Mouse (Mus musculus): ENCODE measurements at regions not wholly inside any gene's neighbourhood (a gene's known extent, or its start where the extent isn't known, plus 50 kb on each side); places are given as distances from the start of the nearest gene placed in this dataset.

DNA sequence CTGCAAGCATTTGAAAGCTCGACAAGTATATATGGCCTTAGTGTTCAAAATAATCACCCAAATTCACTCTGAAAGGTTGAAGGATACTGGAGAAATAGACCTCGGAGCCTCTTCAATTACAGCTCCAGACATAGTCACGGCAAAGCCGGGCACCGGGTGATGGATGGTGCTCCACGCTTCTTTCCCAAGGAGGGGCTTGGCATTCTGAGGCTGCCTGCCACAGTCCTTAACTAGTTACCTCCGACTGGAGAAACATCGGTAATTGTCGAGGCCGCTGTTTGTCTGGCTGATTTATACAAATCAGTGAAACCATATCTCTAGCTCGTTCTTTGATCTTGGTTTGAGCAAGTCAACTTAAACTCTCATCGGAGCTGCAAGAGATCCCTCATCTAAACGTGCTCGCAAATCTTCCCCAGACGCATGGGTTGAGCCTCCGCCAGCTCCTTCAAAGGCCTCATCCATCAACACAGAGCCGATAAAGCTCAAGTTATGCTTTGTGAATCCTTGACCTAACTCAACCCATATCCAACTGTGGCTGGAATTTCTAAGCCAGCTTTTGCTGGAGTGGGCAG is 145.4 kb upstream of the Stx16 start:
- 77% methylated on average over 17 of the region's 17 CpGs for WGBS

DNA sequence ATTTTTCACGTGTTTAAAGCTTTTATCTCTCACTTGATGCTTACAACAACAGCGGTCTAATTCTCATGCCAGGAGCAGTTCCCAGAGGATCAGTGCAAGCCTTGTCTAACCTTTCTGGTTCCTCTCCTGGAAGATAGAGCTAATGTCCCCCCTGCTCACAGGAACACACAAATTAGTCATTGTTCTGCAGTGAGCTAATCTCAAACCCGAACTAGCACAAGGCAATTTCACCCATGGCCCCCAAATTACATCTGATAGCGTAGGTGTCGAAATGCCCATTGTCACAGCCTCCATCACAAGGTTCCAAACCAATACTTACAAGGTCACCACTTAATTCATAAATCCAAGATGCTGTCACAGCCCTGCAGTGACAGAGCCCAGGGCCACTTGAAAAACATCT is 140.4 kb upstream of the Stx16 start:
- no peak overlapping the region for H3K4me3 ChIP-seq
- H3K36me3 ChIP-seq = no peaks in the 10 kb centered on the region
- no peak for DNase-seq (ENCODE audit: low spot score)
- no peaks in the 10 kb centered on the region for H3K27me3 ChIP-seq (ENCODE audit: low read depth, poor library complexity, severe bottlenecking)
- H3K27ac ChIP-seq = no peak overlapping the region
- no peaks in the 10 kb centered on the region for H3K9me3 ChIP-seq (replicated peaks)
- WGBS = 90% methylated on average over 5 of the region's 5 CpGs
- peaks cover 32% of the 10 kb centered on the region for H3K4me1 ChIP-seq

More for the DNA sequence above, 145.4 kb upstream of the Stx16 start:
- Histone ChIP-seq H3K27ac (no peak overlapping the region), H3K9me3 (replicated peaks) (no peaks in the 10 kb centered on the region), H3K27me3 (ENCODE audit: low read depth, poor library complexity, severe bottlenecking) (no peaks in the 10 kb centered on the region), H3K4me1 (no peaks in the 10 kb centered on the region), H3K4me3 (no peak overlapping the region), H3K36me3 (no peaks in the 10 kb centered on the region)
- no peak for DNase-seq (ENCODE audit: low spot score)

DNA sequence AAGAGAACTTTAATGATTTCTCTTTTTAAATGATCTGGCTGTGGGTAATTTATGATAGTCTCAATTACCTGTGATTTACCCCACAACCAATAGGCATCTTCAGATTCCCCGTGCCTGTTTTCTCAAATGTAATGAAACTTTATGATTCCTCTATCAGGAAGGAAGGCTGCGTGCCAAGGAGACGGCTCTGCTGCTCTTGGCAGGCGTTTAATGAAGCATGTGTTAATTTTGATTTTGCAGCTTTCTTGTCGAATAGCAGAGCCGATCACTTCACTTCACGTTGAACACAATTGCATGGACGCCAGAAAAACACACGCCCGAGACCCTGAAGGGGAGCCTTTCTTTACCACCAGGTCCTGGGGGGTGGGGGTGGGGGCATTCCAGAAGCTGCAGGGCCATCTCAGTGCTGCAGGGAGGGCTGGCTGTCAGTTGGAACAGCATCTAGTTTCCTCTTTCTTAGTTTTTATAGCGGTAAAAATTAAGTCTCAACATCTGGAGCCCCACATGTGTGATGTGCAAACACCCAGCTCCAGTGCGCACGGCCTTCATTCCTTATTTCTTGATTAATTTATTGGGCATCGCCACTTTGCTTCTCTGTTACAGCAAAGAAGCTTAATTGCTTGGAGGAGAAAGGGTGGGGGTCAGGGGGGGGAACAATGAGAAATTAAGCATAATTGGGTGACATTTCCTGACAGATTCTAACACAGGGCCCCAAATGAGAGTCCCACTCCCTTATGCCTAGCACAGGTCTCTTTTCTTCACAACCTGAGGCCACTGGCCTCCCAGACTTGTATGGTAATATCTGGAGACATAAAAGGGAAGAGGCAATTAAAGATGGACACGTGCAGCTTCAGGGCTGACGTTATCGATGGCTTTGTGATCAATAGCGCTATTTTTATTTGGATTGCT is 138.3 kb upstream of the Stx16 start:
- 58% methylated on average over 18 of the region's 18 CpGs for WGBS
- Histone ChIP-seq H3K27ac (peak overlapping the region; percentile 80), H3K36me3 (no peaks in the 10 kb centered on the region), H3K4me1 (peaks cover 32% of the 10 kb centered on the region), H3K9me3 (replicated peaks) (no peaks in the 10 kb centered on the region), H3K4me3 (no peak overlapping the region), H3K27me3 (ENCODE audit: low read depth, poor library complexity, severe bottlenecking) (no peaks in the 10 kb centered on the region)
- DNase-seq (ENCODE audit: low spot score) = peak; percentile 45

DNA sequence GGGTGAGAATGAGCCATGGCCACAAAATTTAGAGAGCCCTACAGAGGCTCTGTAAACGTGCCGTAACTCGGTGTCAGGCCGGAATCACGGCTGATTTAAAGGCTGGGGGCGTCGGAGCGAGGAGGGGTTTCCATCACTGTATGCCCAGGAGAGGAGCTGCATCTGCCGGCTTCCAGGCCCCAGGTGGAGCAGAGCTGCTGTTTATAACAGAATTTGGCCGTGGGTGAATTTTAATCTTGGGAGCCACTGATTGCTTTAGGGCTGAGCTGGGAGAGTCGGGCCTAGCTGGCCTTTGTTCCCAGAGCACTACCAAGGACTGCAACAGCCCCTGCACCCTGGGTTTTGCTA is 137.7 kb upstream of the Stx16 start:
- no peak overlapping the region for H3K4me3 ChIP-seq
- DNase-seq (ENCODE audit: low spot score) = no peak
- peak overlapping the region; percentile 80 for H3K27ac ChIP-seq
- peaks cover 32% of the 10 kb centered on the region for H3K4me1 ChIP-seq
- WGBS = 53% methylated on average over 11 of the region's 11 CpGs
- H3K36me3 ChIP-seq = no peaks in the 10 kb centered on the region
- H3K9me3 ChIP-seq (replicated peaks) = no peaks in the 10 kb centered on the region
- no peaks in the 10 kb centered on the region for H3K27me3 ChIP-seq (ENCODE audit: low read depth, poor library complexity, severe bottlenecking)

DNA sequence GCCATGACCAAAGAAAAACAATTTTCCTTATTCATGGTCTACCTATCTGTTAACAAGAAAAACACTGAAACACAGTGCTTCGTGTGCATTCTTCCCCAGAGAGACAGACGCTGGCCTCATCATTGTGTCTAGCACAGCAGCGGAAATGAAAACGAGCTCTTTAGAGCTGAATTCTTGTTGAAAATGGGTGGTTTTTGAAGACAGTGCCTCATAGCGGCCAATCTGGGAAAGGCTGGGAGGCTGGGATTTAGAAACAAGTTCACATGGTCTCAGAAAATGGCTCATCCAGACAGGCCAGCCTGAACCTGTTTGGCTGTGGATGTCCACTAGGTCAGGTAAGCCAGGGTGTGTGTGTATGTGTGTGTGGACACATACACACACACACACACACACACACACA is 130.7 kb upstream of the Stx16 start:
- DNase-seq (ENCODE audit: low spot score) = no peak
- Histone ChIP-seq H3K9me3 (replicated peaks) (no peaks in the 10 kb centered on the region), H3K4me3 (no peak overlapping the region), H3K36me3 (no peaks in the 10 kb centered on the region), H3K27ac (no peak overlapping the region), H3K4me1 (peaks cover 1% of the 10 kb centered on the region; the same call in 1 of the 2 replicates), H3K27me3 (ENCODE audit: low read depth, poor library complexity, severe bottlenecking) (no peaks in the 10 kb centered on the region)
- 90% methylated on average over 5 of the region's 5 CpGs for WGBS

DNA sequence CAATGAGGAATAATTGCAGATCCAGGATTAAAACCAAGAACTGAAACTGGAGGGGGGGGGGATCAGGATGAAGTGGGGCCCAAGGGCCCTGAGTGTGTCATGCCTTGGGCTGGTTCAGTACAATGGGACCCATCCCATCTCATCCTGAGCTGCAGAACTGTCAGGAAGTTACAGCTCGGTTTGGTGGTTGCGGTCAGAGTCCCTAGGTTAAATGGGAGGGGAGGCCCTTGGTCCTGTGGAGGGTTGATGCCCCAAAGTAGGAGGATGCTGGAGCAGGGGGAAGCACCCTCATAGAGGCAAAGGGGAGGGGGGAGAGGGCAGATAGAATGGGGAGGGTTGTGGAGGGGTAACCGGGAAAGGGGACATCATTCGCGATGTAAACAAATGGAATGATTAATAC is 127.5 kb upstream of the Stx16 start:
- Histone ChIP-seq H3K36me3 (no peaks in the 10 kb centered on the region), H3K4me1 (no peaks in the 10 kb centered on the region), H3K4me3 (no peak overlapping the region), H3K27ac (no peak overlapping the region), H3K9me3 (replicated peaks) (no peaks in the 10 kb centered on the region), H3K27me3 (ENCODE audit: low read depth, poor library complexity, severe bottlenecking) (no peaks in the 10 kb centered on the region)
- WGBS = 91% methylated on average over 5 of the region's 5 CpGs
- peak; percentile 25 for DNase-seq (ENCODE audit: low spot score)

DNA sequence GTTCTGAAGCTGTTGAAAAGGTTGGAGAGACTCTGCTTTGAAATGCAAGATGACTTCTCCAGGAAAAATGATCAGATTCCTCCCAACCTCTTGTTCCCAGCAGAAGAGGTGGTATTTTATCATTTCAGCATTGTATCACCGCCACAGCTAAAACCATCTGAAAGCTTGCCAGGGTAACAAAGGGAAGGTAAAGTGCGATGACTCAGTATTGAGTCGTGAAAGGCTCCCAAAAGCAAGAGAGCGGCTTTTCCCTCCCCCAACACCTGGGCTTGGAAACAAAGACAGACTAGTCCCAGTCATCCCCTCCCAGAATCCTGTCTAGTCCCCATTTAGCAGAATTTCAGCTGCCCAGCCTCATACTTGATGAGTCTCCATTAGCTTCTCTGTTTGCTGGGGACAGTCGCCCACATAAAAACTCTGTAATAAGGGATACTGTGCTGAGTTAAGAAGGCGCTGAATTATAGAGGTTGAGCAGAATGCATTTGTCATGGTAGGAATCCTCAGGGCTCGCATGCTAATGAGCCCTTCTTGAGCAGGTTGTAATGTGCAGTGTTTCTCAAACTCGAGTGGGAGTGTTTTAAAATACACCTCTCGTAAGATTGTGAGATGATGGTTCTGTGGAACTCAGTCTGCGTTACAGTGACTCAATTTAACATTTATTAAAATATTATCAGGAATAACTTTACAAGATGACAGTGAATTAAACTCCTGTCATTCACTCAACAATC is 125.8 kb upstream of the Stx16 start:
- peak overlapping the region; percentile 42; the same call in 1 of the 2 replicates for H3K27ac ChIP-seq
- H3K36me3 ChIP-seq = no peaks in the 10 kb centered on the region
- DNase-seq (ENCODE audit: low spot score) = peak; percentile 26
- H3K4me3 ChIP-seq = peak overlapping the region; percentile 29; the same call in 1 of the 2 replicates
- H3K27me3 ChIP-seq (ENCODE audit: low read depth, poor library complexity, severe bottlenecking) = no peaks in the 10 kb centered on the region
- 46% methylated on average over 10 of the region's 10 CpGs for WGBS
- no peaks in the 10 kb centered on the region for H3K4me1 ChIP-seq
- no peaks in the 10 kb centered on the region for H3K9me3 ChIP-seq (replicated peaks)

DNA sequence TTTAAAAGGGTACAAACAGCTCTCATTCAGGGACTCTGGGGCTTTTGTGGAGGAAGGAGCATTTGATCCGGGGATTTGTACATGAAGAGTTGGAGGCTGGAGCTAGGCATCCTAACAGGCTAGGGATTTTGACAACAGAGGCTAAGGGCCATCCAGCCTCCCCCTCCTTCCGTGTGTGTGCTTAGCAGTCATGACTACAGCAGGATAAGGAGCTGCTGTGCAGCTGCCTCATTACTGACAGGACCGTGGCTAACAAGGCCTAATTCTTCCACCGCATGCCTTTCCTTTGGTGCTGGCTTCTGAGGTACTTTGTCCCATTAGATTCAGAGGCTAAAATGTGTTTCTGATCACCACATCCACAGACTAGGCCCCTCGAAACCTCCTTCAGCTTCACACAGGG is 110.0 kb upstream of the Stx16 start:
- Histone ChIP-seq H3K27ac (no peak overlapping the region; the same call in 1 of the 2 replicates), H3K4me3 (no peak overlapping the region), H3K4me1 (peaks cover 9% of the 10 kb centered on the region), H3K27me3 (ENCODE audit: low read depth, poor library complexity, severe bottlenecking) (no peaks in the 10 kb centered on the region), H3K36me3 (no peaks in the 10 kb centered on the region), H3K9me3 (replicated peaks) (no peaks in the 10 kb centered on the region)
- peak; percentile 32 for DNase-seq (ENCODE audit: low spot score)
- WGBS = 73% methylated on average over 5 of the region's 5 CpGs

DNA sequence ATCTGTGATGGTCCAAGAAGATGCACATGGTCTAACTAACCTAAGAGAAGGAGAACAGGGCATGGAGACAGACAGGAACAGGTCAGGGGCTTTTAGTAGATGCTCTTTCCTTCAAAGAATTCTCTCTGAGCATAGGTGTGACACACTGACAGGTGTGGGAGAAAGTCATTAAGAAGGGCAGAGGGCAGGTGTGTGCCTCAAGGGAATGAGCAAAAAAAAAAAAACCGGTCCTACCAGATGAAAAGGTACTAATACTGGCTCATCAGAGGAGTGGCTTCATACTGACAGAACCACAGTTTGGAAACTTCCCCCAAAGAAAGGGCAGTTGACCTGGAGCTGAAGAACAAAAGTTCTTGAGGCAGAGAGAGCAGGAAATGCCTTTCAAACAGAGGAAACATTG is 105.3 kb upstream of the Stx16 start:
- WGBS = 65% methylated on average over 1 of the region's 1 CpGs
- no peak for DNase-seq (ENCODE audit: low spot score)
- H3K4me3 ChIP-seq = no peak overlapping the region
- peaks cover 11% of the 10 kb centered on the region for H3K4me1 ChIP-seq
- H3K9me3 ChIP-seq (replicated peaks) = no peaks in the 10 kb centered on the region; the same call in 1 of the 2 replicates
- no peak overlapping the region for H3K27ac ChIP-seq
- no peaks in the 10 kb centered on the region for H3K27me3 ChIP-seq (ENCODE audit: low read depth, poor library complexity, severe bottlenecking)
- no peaks in the 10 kb centered on the region for H3K36me3 ChIP-seq

DNA sequence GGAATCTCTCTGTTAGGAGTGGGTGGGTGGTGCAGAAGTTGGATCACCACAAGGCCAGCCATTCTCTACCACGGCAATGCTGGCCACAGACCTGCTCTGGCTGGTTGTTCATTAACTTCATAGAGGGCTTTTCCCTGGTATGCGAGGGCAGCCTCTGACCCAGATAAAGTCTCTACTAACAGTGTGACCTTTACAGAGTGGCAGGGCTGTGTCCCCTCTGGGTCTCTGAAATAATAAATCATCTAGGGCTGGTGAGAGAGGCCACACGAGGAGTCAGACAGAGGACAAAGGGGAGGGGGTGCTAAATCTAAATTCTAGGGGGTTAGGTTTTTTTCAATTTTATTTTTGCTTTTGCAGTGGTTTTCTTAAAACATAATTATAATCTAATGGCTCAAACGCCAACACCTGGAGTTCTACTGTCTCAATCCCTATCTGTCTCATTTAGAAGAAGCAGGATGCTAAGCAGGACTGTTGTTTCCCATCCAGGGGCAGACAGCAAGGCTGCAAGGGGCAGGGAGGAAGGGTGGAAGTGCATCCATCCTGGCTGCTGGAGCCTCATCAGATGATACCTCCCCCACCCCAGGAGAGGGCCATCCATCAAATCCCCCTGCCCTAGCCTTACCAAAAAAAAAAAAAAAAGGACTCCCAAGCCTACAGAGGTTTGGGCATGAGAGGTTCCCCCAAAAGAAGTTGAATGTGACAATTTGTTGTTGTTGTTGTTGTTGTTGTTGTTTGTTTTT is 99.6 kb upstream of the Stx16 start:
- H3K4me1 ChIP-seq = peaks cover 32% of the 10 kb centered on the region
- no peaks in the 10 kb centered on the region; the same call in 1 of the 2 replicates for H3K9me3 ChIP-seq (replicated peaks)
- H3K27me3 ChIP-seq (ENCODE audit: low read depth, poor library complexity, severe bottlenecking) = no peaks in the 10 kb centered on the region
- peak overlapping the region; percentile 63 for H3K27ac ChIP-seq
- no peaks in the 10 kb centered on the region for H3K36me3 ChIP-seq
- 6% methylated on average over 4 of the region's 4 CpGs for WGBS
- no peak overlapping the region for H3K4me3 ChIP-seq
- DNase-seq (ENCODE audit: low spot score) = peak; percentile 31

DNA sequence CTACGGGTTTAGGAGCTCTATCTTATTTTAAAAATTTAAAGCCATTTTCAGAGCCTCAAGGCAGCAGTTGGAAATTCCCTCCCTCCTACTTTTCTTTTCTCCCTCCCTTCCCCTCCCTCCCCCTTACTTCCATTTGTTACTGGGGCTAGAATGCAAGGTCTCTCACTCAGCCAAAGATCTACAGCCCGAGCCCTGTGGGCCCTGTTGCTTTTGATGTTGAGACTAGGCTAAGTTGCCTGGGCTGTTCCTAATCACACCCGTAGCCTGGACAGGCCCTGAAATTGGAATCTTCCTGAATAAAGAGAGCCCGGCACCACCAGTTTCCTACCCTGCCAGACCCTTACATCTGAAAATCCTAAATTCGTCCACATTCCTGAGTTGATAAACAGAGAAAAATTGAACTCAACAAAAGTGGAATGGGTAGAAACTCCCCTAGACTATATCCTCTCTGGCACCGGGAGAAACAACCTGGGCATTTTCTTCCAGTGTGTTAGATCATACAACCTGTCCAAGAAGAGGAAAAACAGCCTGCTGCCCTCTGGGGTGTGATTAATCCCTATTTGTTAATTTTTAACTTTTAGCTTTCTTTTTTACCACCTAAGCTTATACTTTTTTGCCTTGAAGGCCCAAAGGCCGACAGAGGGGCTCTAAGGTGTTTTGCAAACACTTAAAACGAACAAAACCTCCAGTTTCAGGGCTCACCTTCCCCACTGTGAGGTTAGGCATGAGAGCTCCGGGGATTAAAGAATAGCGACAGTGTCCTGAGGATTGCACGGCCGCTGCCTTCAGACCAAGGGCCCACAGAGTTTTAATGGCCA is 98.7 kb upstream of the Stx16 start:
- H3K36me3 ChIP-seq = no peaks in the 10 kb centered on the region
- H3K4me1 ChIP-seq = peaks cover 32% of the 10 kb centered on the region
- peak overlapping the region; percentile 63 for H3K27ac ChIP-seq
- 12% methylated on average over 12 of the region's 12 CpGs for WGBS
- DNase-seq (ENCODE audit: low spot score) = peak; percentile 41
- no peaks in the 10 kb centered on the region for H3K27me3 ChIP-seq (ENCODE audit: low read depth, poor library complexity, severe bottlenecking)
- no peak overlapping the region for H3K4me3 ChIP-seq
- H3K9me3 ChIP-seq (replicated peaks) = no peaks in the 10 kb centered on the region; the same call in 1 of the 2 replicates
